Mouse (Mus musculus): Measurements from ENCODE around the gene Gnb2. TPM values are rescaled to one million over a fixed set of nuclear protein-coding genes. Genes with fewer than 3 reads are reported as not detected.
A peak's percentile ranks its signal among the peaks of the same experiment; 100 is the strongest.

Gene Gnb2
- total and polyA plus RNA-seq, 3 experiments = 255 to 571 (median 302) TPM

GRCm38 (mm10) chr5:137501709-137502666 is 31.3 kb downstream of the Gnb2 start, which contains the start of gene Pop7:
Pop7 (minus strand) TSS chr5:137502518.
- H3K9me3 ChIP-seq (replicated peaks) = no peaks in the 10 kb centered on the region
- peak within 1 kb of the TSS; percentile 88 for H3K4me3 ChIP-seq (ENCODE audit: low read depth, low read length)
- H3K4me1 ChIP-seq (ENCODE audit: insufficient read depth, low read depth, low read length) = peaks cover 34% of the 10 kb centered on the region
- TF ChIP-seq POLR2AphosphoS5 (IDR thresholded peaks at IDR 0.05; ENCODE audit: insufficient replicate concordance, low read depth, low read length) (no peak), GATA1 (IDR thresholded peaks at IDR 0.05; ENCODE audit: borderline replicate concordance, low read length) (no peak), CTCF (IDR thresholded peaks at IDR 0.05; ENCODE audit: low read depth, low read length) (peak; percentile 84)
- DNase-seq (ENCODE audit: low spot score) (peak; percentile 91), ATAC-seq (ENCODE audit: extremely low read depth, insufficient number of reproducible peaks, low FRiP score, poor library complexity, severe bottlenecking) (peak; percentile 80)
- peaks cover 26% of the 10 kb centered on the region for H3K36me3 ChIP-seq (replicated peaks)
- H3K27me3 ChIP-seq (ENCODE audit: insufficient read depth, low read length) = no peaks in the 10 kb centered on the region

- Histone ChIP-seq H3K9me3 (replicated peaks) (no peaks in the 10 kb centered on the region), H3K4me1 (ENCODE audit: insufficient read depth, low read depth, low read length) (peaks cover 34% of the 10 kb centered on the region), H3K4me3 (ENCODE audit: low read depth, low read length) (no peak overlapping the region), H3K36me3 (replicated peaks) (peaks cover 26% of the 10 kb centered on the region), H3K27me3 (ENCODE audit: insufficient read depth, low read length) (0 out of 2 replicates have a peak, but pooled peaks cover 2% of the 10 kb centered on the region)
- no peak for TF ChIP-seq TAL1 (conservative IDR thresholded peaks at IDR 0.05; ENCODE audit: low read depth, low read length)
- TF ChIP-seq POLR2AphosphoS5 (IDR thresholded peaks at IDR 0.05; ENCODE audit: insufficient replicate concordance, low read depth, low read length) = no peak
- TF ChIP-seq GATA1 (IDR thresholded peaks at IDR 0.05; ENCODE audit: borderline replicate concordance, low read length) = no peak
- no peak for TF ChIP-seq CTCF (IDR thresholded peaks at IDR 0.05; ENCODE audit: low read depth, low read length)
- no peak for TF ChIP-seq GATA2 (IDR thresholded peaks at IDR 0.05; ENCODE audit: borderline replicate concordance, low read depth, low read length)
- DNase-seq (ENCODE audit: low spot score) (no peak), ATAC-seq (ENCODE audit: extremely low read depth, insufficient number of reproducible peaks, low FRiP score, poor library complexity, severe bottlenecking) (no peak)
Observed at GRCm38 (mm10) chr5:137500186-137500585, 33.1 kb downstream of the Gnb2 start.

- H3K9me3 ChIP-seq (replicated peaks) = no peaks in the 10 kb centered on the region
- H3K27me3 ChIP-seq (ENCODE audit: insufficient read depth, low read length) = peaks cover 34% of the 10 kb centered on the region
- H3K4me3 ChIP-seq (ENCODE audit: low read depth, low read length) = no peak overlapping the region
- ATAC-seq (ENCODE audit: extremely low read depth, insufficient number of reproducible peaks, low FRiP score, poor library complexity, severe bottlenecking) (no peak), DNase-seq (ENCODE audit: low spot score) (no peak)
- no peak for TF ChIP-seq GATA2 (IDR thresholded peaks at IDR 0.05; ENCODE audit: borderline replicate concordance, low read depth, low read length)
- no peak for TF ChIP-seq POLR2AphosphoS5 (IDR thresholded peaks at IDR 0.05; ENCODE audit: insufficient replicate concordance, low read depth, low read length)
- TF ChIP-seq CTCF (IDR thresholded peaks at IDR 0.05; ENCODE audit: low read depth, low read length) = no peak
- no peak for TF ChIP-seq TAL1 (conservative IDR thresholded peaks at IDR 0.05; ENCODE audit: low read depth, low read length)
- TF ChIP-seq GATA1 (IDR thresholded peaks at IDR 0.05; ENCODE audit: borderline replicate concordance, low read length) = no peak
- H3K4me1 ChIP-seq (ENCODE audit: insufficient read depth, low read depth, low read length) = no peaks in the 10 kb centered on the region; the same call in 1 of the 2 replicates
- H3K36me3 ChIP-seq (replicated peaks) = no peaks in the 10 kb centered on the region
Observed at GRCm38 (mm10) chr5:137493831-137494230, 39.5 kb downstream of the Gnb2 start.

- no peak overlapping the region for H3K4me3 ChIP-seq (ENCODE audit: low read depth, low read length)
- TF ChIP-seq GATA1 (IDR thresholded peaks at IDR 0.05; ENCODE audit: borderline replicate concordance, low read length) (no peak), POLR2AphosphoS5 (IDR thresholded peaks at IDR 0.05; ENCODE audit: insufficient replicate concordance, low read depth, low read length) (no peak), GATA2 (IDR thresholded peaks at IDR 0.05; ENCODE audit: borderline replicate concordance, low read depth, low read length) (no peak), TAL1 (conservative IDR thresholded peaks at IDR 0.05; ENCODE audit: low read depth, low read length) (no peak), CTCF (IDR thresholded peaks at IDR 0.05; ENCODE audit: low read depth, low read length) (no peak)
- H3K4me1 ChIP-seq (ENCODE audit: insufficient read depth, low read depth, low read length) = no peaks in the 10 kb centered on the region; the same call in 1 of the 2 replicates
- ATAC-seq (ENCODE audit: extremely low read depth, insufficient number of reproducible peaks, low FRiP score, poor library complexity, severe bottlenecking) (no peak), DNase-seq (ENCODE audit: low spot score) (no peak)
- H3K27me3 ChIP-seq (ENCODE audit: insufficient read depth, low read length) = peaks cover 34% of the 10 kb centered on the region
- no peaks in the 10 kb centered on the region; the same call in 1 of the 2 replicates for H3K9me3 ChIP-seq (replicated peaks)
- no peaks in the 10 kb centered on the region for H3K36me3 ChIP-seq (replicated peaks)
Observed at GRCm38 (mm10) chr5:137491559-137491958, 41.8 kb downstream of the Gnb2 start.

- Histone ChIP-seq H3K4me3 (ENCODE audit: low read depth, low read length) (no peak overlapping the region), H3K36me3 (replicated peaks) (no peaks in the 10 kb centered on the region), H3K9me3 (replicated peaks) (no peaks in the 10 kb centered on the region; the same call in 1 of the 2 replicates), H3K4me1 (ENCODE audit: insufficient read depth, low read depth, low read length) (no peaks in the 10 kb centered on the region; the same call in 1 of the 2 replicates), H3K27me3 (ENCODE audit: insufficient read depth, low read length) (peaks cover 40% of the 10 kb centered on the region)
- TF ChIP-seq CTCF (IDR thresholded peaks at IDR 0.05; ENCODE audit: low read depth, low read length) (no peak), GATA1 (IDR thresholded peaks at IDR 0.05; ENCODE audit: borderline replicate concordance, low read length) (no peak), POLR2AphosphoS5 (IDR thresholded peaks at IDR 0.05; ENCODE audit: insufficient replicate concordance, low read depth, low read length) (no peak), TAL1 (conservative IDR thresholded peaks at IDR 0.05; ENCODE audit: low read depth, low read length) (no peak), GATA2 (IDR thresholded peaks at IDR 0.05; ENCODE audit: borderline replicate concordance, low read depth, low read length) (no peak)
- DNase-seq (ENCODE audit: low spot score) (no peak), ATAC-seq (ENCODE audit: extremely low read depth, insufficient number of reproducible peaks, low FRiP score, poor library complexity, severe bottlenecking) (no peak)
Observed at GRCm38 (mm10) chr5:137487616-137488015, 45.7 kb downstream of the Gnb2 start.

GRCm38 (mm10) chr5:137485851-137486155 is 47.5 kb downstream of the Gnb2 start:
- peaks cover 37% of the 10 kb centered on the region for H3K27me3 ChIP-seq (ENCODE audit: insufficient read depth, low read length)
- no peak overlapping the region for H3K4me3 ChIP-seq (ENCODE audit: low read depth, low read length)
- no peak for ATAC-seq (ENCODE audit: extremely low read depth, insufficient number of reproducible peaks, low FRiP score, poor library complexity, severe bottlenecking)

More at GRCm38 (mm10) chr5:137485851-137486155, 47.5 kb downstream of the Gnb2 start:
- Histone ChIP-seq H3K36me3 (replicated peaks) (no peaks in the 10 kb centered on the region), H3K9me3 (replicated peaks) (no peaks in the 10 kb centered on the region; the same call in 1 of the 2 replicates), H3K4me1 (ENCODE audit: insufficient read depth, low read depth, low read length) (peaks cover 2% of the 10 kb centered on the region; the same call in 1 of the 2 replicates)
- DNase-seq (ENCODE audit: low spot score) = no peak
- TF ChIP-seq TAL1 (conservative IDR thresholded peaks at IDR 0.05; ENCODE audit: low read depth, low read length) (no peak), CTCF (IDR thresholded peaks at IDR 0.05; ENCODE audit: low read depth, low read length) (no peak), POLR2AphosphoS5 (IDR thresholded peaks at IDR 0.05; ENCODE audit: insufficient replicate concordance, low read depth, low read length) (no peak), GATA1 (IDR thresholded peaks at IDR 0.05; ENCODE audit: borderline replicate concordance, low read length) (no peak), GATA2 (IDR thresholded peaks at IDR 0.05; ENCODE audit: borderline replicate concordance, low read depth, low read length) (no peak)

Measured in G1E (cell line).